Mouse (Mus musculus) midbrain, embryonic 12.5 days (tissue): ENCODE data around the gene Ppm1e. TPM values are rescaled to one million over a fixed set of nuclear protein-coding genes. Genes with fewer than 3 reads are reported as not detected.
"Not testable (repeated sequence)": the region's sequence is repeated elsewhere in the genome, so short reads cannot be mapped to it uniquely, and the experiment has no call there.

Source experiments
- ATAC-seq: fragments of 200-750 bp; cut with Nextera tagmentation; 2 replicates; pipeline ENCODE4 v1.8.0; 2017; ENCODE audit warnings: low read depth, moderate TSS enrichment, moderate library complexity; ENCODE audit not compliant: low FRiP score
- H3K27ac ChIP-seq: fragments of 300-500 bp; sonication (generic); replicated peaks from 2 replicates; pipeline ENCODE4 v1.5.1; 2016; ENCODE audit warnings: mild to moderate bottlenecking
- H3K27me3 ChIP-seq: fragments of 300-500 bp; sonication (generic); 2 replicates; pipeline ENCODE4 v1.6.1; 2016; ENCODE audit warnings: mild to moderate bottlenecking
- H3K36me3 ChIP-seq: fragments of 300-500 bp; sonication (generic); 2 replicates; pipeline ENCODE4 v1.6.1; 2016
- H3K4me1 ChIP-seq: fragments of 300-500 bp; sonication (generic); 2 replicates; pipeline ENCODE4 v1.6.1; 2016
- H3K4me2 ChIP-seq: fragments of 300-500 bp; sonication (generic); replicated peaks from 2 replicates; pipeline ENCODE4 v1.6.1; 2016; ENCODE audit warnings: mild to moderate bottlenecking, moderate library complexity
- H3K4me3 ChIP-seq: fragments of 300-500 bp; sonication (generic); 2 replicates; pipeline ENCODE4 v1.5.1; 2016; ENCODE audit warnings: mild to moderate bottlenecking
- H3K9ac ChIP-seq: fragments of 300-500 bp; sonication (generic); replicated peaks from 2 replicates; pipeline ENCODE4 v1.6.1; 2016; ENCODE audit warnings: mild to moderate bottlenecking, moderate library complexity
- H3K9me3 ChIP-seq: fragments of 300-500 bp; sonication (generic); 2 replicates; pipeline ENCODE4 v1.6.1; 2016; ENCODE audit warnings: mild to moderate bottlenecking
- WGBS: fragments of 180-500 bp; shearing (Covaris S2); methylation state at CpG from one replicate; pipeline ENCODE4 v1.1.7; 2016; 5-methylcytosine and 5-hydroxymethylcytosine counted together
- polyA plus RNA-seq: library from polyadenylated mRNA; unstranded; fragments of >200 nt; fragmentation: Nextera tagmentation; extraction: Ambion mirVana; gene quantifications from 2 replicates; pipeline ENCODE4 v1.2.1, GENCODE M21; 2016

The Ppm1e gene
- polyA plus RNA-seq, 1 experiment from 2014 or later = 19.4 TPM

DNA sequence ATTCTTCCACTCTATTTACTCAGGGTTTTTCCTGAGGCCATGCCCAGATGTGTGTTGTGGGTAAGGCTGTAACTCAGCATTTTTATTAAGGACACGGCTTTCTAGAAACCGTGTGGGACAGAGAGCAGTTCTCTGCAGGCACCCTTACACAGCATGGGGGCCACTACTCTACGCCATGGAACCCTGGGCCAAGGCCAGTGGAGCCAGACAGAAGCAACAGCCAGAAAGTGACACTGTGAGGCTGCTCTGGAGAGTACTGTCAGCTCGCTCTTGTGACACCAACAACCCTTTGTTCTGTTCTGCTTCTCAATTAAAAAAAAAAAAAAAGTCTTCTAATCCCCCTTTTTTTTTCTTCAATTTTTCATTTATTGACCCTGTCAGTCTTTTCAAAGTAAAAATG, 88.4 kb downstream of the Ppm1e start:
- no peak overlapping the region for H3K27ac ChIP-seq
- WGBS = 37% methylated on average over 4 of the region's 4 CpGs
- H3K36me3 ChIP-seq = no peaks in the 10 kb centered on the region
- no peaks in the 10 kb centered on the region for H3K27me3 ChIP-seq
- H3K4me3 ChIP-seq = no peak overlapping the region
- H3K4me1 ChIP-seq = peaks cover 4% of the 10 kb centered on the region; the same call in 1 of the 2 replicates
- no peaks in the 10 kb centered on the region for H3K9me3 ChIP-seq
- H3K4me2 ChIP-seq = no peak overlapping the region
- ATAC-seq = no peak
- H3K9ac ChIP-seq = no peak overlapping the region

DNA sequence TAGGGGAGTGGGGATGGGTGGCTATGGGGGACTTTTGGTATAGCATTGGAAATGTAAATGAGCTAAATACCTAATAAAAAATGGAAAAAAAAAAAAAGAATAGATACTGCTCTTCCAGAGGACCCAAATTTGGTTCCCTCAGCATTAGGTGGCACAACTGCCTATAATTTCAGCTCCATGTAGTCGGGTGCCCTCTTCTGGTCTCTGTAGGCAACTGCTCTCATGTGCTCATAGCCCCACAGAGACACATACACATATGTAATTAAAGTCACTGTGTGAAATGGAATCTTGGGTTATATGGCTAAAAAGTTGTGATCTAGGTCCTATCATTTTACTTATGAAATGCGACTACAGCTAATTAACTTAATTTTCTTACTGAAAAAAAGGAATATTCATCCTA, 90.0 kb downstream of the Ppm1e start:
- no peak for ATAC-seq
- H3K9me3 ChIP-seq = no peaks in the 10 kb centered on the region
- no peak overlapping the region for H3K4me2 ChIP-seq
- WGBS = 84% methylated on average over 2 of the region's 2 CpGs
- no peaks in the 10 kb centered on the region for H3K27me3 ChIP-seq
- H3K27ac ChIP-seq = no peak overlapping the region
- H3K4me3 ChIP-seq = no peak overlapping the region
- H3K36me3 ChIP-seq = no peaks in the 10 kb centered on the region
- no peak overlapping the region for H3K9ac ChIP-seq
- peaks cover 11% of the 10 kb centered on the region for H3K4me1 ChIP-seq

DNA sequence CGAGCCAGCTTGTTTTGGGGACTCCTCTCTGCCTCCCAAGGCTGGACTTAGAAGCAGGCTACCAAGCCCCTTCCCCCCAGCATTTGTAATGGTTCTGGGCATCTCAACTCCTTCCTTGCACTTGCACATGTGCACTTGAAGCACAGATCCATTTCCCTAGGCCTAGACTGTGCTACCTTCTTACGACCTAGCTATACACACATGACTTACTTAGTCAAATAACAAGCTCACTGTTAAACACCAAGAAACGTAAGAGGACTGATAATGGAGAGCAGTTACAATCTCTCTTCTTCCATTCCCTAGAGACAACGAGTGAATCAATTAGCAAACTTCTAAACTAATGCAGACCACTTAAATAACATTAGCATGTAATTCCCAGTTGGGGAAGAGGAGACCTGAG, 92.6 kb downstream of the Ppm1e start:
- no peak overlapping the region for H3K27ac ChIP-seq
- no peak for ATAC-seq
- peaks cover 14% of the 10 kb centered on the region for H3K4me1 ChIP-seq
- WGBS = 78% methylated on average over 4 of the region's 4 CpGs
- no peaks in the 10 kb centered on the region for H3K36me3 ChIP-seq
- no peak overlapping the region for H3K4me2 ChIP-seq
- H3K4me3 ChIP-seq = no peak overlapping the region
- no peaks in the 10 kb centered on the region for H3K9me3 ChIP-seq
- H3K27me3 ChIP-seq = no peaks in the 10 kb centered on the region
- no peak overlapping the region for H3K9ac ChIP-seq

DNA sequence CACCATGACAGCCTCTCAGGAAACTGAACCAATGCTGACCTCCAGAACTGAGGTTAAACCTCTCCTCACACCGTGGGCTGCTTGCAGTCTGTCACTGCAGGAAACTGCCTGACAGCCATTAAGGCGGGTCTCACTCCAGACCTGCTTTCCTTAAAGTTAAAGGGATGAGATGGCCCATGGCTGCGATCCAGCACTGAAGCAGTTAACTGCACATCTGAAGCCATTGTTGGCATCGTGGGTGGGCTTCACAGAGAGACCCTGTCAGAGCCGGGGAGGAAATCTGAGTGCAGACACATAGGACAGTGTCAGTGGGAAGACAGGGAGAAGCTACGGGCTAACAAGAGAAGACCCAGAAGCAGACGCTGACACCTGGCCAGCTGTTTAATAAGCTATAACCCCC, 94.9 kb downstream of the Ppm1e start:
- 23% methylated on average over 7 of the region's 7 CpGs for WGBS
- Histone ChIP-seq H3K27ac (no peak overlapping the region), H3K4me2 (no peak overlapping the region)

DNA sequence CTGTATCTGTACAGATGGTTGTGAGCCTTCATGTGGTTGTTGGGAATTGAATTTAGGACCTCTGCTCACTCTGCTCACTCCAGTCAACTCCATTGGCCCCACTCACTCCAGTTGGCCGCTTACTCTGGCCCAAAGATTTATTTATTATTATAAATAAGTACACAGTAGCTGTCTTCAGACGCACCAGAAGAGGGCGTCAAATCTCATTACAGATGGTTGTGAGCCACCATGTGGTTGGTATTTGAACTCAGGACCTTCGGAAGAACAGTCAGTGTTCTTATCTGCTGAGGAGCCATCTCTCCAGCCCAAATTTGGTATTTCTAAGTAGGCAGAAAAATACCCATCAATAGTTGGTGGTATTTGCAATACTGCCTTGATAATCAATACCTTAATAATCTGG, 97.1 kb downstream of the Ppm1e start:
- H3K9ac ChIP-seq, H3K4me3 ChIP-seq, H3K9me3 ChIP-seq, H3K36me3 ChIP-seq, H3K4me2 ChIP-seq, H3K27ac ChIP-seq, H3K27me3 ChIP-seq, ATAC-seq: not testable (repeated sequence)
- H3K4me1 ChIP-seq = peaks cover 11% of the 10 kb centered on the region
- WGBS = 77% methylated on average over 4 of the region's 4 CpGs

More for the DNA sequence above, 94.9 kb downstream of the Ppm1e start:
- Histone ChIP-seq H3K9ac (no peak overlapping the region), H3K27me3 (no peaks in the 10 kb centered on the region), H3K4me3 (no peak overlapping the region), H3K4me1 (peaks cover 11% of the 10 kb centered on the region), H3K36me3 (no peaks in the 10 kb centered on the region), H3K9me3 (no peaks in the 10 kb centered on the region)
- ATAC-seq = no peak

DNA sequence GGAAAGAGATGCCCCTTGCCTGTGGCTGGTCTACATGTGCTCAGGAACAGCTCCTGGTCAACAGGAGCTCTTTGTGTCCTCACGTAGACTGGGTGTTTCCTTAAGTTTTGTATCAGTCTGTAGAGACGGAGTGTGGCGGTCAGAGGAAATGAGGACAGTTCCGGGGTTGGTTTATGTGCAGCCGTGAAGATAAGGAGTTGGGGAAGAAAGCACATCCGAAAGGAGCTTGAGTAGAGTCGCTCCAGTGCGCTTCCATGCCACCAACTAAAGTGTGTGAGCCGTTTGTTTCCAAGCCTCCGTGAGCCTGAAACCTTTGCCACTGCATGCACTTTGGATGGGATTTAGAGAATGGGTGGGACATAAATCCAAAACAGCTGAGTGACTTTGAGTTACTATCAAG, 99.0 kb downstream of the Ppm1e start:
- H3K4me3 ChIP-seq = no peak overlapping the region
- no peaks in the 10 kb centered on the region for H3K9me3 ChIP-seq
- no peak for ATAC-seq
- no peak overlapping the region for H3K27ac ChIP-seq
- WGBS = 94% methylated on average over 10 of the region's 10 CpGs
- H3K4me2 ChIP-seq = no peak overlapping the region
- no peak overlapping the region for H3K9ac ChIP-seq
- H3K36me3 ChIP-seq = no peaks in the 10 kb centered on the region
- H3K27me3 ChIP-seq = no peaks in the 10 kb centered on the region
- H3K4me1 ChIP-seq = peaks cover 11% of the 10 kb centered on the region

DNA sequence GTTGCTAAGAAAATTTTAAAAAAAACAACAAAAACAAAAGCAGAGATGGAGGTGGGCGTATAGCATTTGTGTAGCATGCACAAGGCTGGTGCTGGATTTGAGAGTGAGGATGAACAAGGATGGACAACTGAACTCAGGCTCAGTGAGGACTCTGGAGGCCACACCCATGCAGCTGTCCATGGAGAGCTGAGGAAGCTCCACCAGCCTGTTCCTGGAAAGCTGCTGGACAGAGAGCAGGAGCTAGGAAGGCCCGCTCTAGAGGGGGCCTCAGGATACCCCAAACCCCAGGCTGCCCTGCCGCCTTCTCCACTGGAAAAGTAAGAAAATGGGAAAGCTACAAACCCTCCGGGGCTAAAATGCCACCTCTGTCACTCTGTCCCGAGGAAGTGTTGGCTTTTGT, 101.5 kb downstream of the Ppm1e start:
- no peaks in the 10 kb centered on the region for H3K4me1 ChIP-seq
- H3K27me3 ChIP-seq = no peaks in the 10 kb centered on the region
- no peak for ATAC-seq
- no peaks in the 10 kb centered on the region for H3K36me3 ChIP-seq
- no peaks in the 10 kb centered on the region for H3K9me3 ChIP-seq
- H3K4me3 ChIP-seq = no peak overlapping the region
- 90% methylated on average over 5 of the region's 5 CpGs for WGBS
- H3K9ac ChIP-seq = no peak overlapping the region
- H3K4me2 ChIP-seq = no peak overlapping the region
- no peak overlapping the region for H3K27ac ChIP-seq

DNA sequence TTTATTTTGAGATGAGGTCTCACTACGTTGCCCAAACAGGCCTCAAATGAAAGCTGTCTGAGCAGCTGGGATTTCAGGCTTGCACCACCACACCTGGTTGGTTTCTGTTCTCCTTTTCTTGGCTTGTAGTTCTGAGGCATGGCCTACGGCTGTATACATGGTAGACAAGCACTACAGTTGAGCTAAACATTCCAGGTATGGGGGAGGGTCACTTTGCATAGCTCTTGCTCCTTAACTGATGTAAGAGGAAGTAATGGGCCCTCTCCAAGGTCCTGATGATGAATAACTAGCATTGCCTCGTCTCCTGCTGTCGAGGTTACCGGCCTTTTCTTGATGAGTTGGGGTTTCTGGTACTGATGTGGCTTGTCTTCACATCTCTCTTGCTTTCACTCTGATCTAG, 104.7 kb downstream of the Ppm1e start:
- H3K4me1 ChIP-seq = peaks cover 2% of the 10 kb centered on the region; the same call in 1 of the 2 replicates
- H3K27ac ChIP-seq = no peak overlapping the region
- H3K36me3 ChIP-seq = no peaks in the 10 kb centered on the region
- no peak overlapping the region for H3K4me2 ChIP-seq
- H3K9me3 ChIP-seq = no peaks in the 10 kb centered on the region
- H3K9ac ChIP-seq = no peak overlapping the region
- H3K27me3 ChIP-seq = no peaks in the 10 kb centered on the region
- 74% methylated on average over 5 of the region's 5 CpGs for WGBS
- no peak overlapping the region for H3K4me3 ChIP-seq
- ATAC-seq = no peak

DNA sequence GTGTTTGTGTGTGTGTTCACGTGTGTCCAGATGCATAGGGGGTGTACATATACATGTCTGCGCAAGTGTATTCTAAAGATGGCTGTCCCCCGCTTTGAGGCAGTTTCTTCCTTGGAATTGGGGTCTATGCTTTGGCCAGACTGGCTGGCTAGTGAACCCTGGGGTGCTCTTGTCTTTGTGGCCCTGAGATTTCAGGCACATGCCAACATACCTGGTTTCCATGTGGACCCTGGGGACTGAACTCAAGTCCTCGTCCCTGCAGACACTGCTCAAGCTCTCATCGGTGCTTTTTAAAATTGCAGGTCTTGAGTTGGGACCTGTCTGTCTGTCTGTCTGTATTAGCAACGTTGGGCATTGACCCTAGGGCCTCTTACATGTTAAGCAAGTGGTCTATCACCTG, 105.5 kb downstream of the Ppm1e start:
- H3K9ac ChIP-seq = no peak overlapping the region
- H3K9me3 ChIP-seq = no peaks in the 10 kb centered on the region
- no peak overlapping the region for H3K4me2 ChIP-seq
- 94% methylated on average over 6 of the region's 6 CpGs for WGBS
- H3K27me3 ChIP-seq = no peaks in the 10 kb centered on the region
- ATAC-seq = no peak
- no peak overlapping the region for H3K4me3 ChIP-seq
- H3K36me3 ChIP-seq = no peaks in the 10 kb centered on the region
- no peak overlapping the region for H3K27ac ChIP-seq
- peaks cover 2% of the 10 kb centered on the region; the same call in 1 of the 2 replicates for H3K4me1 ChIP-seq

DNA sequence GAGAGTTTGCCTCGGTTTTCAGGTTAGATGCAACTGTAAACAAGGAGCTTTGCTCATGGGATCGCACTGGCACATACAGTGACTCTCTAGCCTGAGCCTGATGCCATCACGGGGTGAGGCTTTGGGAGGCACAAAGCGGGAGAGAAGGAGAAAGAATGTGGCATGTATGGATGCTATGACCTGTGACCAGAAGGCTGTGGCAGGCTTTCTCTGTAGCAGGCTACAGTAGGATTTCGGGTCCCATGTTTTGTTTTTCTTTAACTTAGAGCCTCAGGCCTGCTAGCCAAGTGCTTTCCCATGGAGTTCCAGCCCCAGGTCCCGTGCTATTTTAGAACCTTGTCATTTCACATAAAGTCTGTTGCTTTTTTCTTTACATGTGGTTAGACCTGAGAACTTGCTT, 108.7 kb downstream of the Ppm1e start:
- no peaks in the 10 kb centered on the region for H3K9me3 ChIP-seq
- H3K4me2 ChIP-seq = no peak overlapping the region
- 75% methylated on average over 6 of the region's 6 CpGs for WGBS
- no peaks in the 10 kb centered on the region for H3K27me3 ChIP-seq
- H3K27ac ChIP-seq = no peak overlapping the region
- no peak for ATAC-seq
- no peaks in the 10 kb centered on the region for H3K36me3 ChIP-seq
- no peak overlapping the region for H3K9ac ChIP-seq
- H3K4me1 ChIP-seq = peaks cover 8% of the 10 kb centered on the region; the same call in 1 of the 2 replicates
- H3K4me3 ChIP-seq = no peak overlapping the region

DNA sequence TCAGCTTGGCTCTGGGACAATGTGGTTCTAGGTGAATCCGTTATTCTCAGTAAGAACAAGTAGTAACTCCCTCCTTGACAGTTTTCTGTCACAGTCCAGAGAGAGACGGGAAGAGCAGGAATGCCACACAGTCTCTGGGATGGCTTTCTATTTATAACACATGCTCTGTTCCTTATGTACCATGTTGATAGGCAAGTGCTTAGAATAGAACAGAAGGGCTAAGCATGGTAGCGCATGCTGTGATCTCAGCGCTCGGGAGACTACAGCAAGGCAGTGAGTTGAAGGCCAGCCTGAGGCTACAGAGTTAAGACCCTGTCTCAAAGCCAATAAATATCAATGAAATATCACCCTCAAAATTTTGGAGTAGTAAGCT, 111.3 kb downstream of the Ppm1e start:
- Histone ChIP-seq H3K4me1 (peaks cover 8% of the 10 kb centered on the region), H3K27ac (no peak overlapping the region), H3K4me3 (no peak overlapping the region), H3K36me3 (peaks cover 3% of the 10 kb centered on the region; the same call in 1 of the 2 replicates), H3K27me3 (no peaks in the 10 kb centered on the region), H3K4me2 (no peak overlapping the region), H3K9me3 (no peaks in the 10 kb centered on the region), H3K9ac (no peak overlapping the region)
- ATAC-seq = no peak
- WGBS = 76% methylated on average over 5 of the region's 5 CpGs

DNA sequence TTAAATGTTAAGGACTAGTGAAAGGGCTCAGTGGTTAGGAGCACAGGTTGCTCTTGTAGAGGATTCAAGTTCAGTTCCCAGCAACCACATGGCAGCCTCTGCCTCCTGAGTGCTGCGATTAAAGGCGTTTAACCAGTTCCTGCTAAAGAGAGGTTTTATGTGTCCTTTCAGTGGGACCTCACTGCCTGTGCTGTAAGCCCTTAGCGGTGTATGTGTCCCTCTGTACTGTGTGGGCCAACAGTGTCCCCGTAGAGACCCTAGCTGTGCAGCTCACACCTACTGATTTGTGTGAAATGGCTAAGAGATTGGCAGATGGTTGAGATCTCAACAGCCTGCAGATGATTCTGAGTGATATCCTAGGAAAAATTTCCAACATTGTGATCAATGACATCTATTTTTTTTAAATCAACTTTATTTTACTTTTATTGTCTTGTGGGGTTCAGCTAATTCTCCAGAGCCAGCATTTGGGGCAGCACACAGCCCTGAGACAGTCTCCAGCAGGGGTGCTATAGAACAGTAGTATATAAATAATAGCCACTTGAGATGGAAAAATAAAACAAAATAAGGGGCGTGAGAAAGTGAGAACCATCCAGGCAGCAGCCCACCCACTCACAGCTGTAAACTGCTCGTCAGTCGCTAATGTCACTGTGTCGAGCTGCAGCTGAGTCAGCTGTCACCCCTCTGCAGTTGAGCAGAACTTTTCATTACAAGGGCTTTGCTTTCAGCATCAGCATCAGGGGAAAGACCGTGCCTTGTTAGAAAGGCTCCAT, 111.9 kb downstream of the Ppm1e start:
- WGBS = 71% methylated on average over 9 of the region's 9 CpGs
- Histone ChIP-seq H3K9ac (no peak overlapping the region), H3K4me1 (peaks cover 8% of the 10 kb centered on the region), H3K27ac (no peak overlapping the region), H3K27me3 (no peaks in the 10 kb centered on the region), H3K36me3 (peaks cover 3% of the 10 kb centered on the region; the same call in 1 of the 2 replicates), H3K4me2 (no peak overlapping the region), H3K4me3 (no peak overlapping the region), H3K9me3 (no peaks in the 10 kb centered on the region)
- no peak for ATAC-seq
